ENCODE assay signal across 24 mouse cellular contexts in genomic region chr11:11804421-11804820, GRCm38 (mm10).
"Had no signal": no experiment of that assay in that cellular context is flagged by ENCODE, and none has a peak within 500 bp of the region (broad histone marks: within the 10 kb centered on the region; RNA-seq: fewer than 3 reads in every experiment).

No protein-coding gene starts in this region.

- DNase-seq: gastrocnemius, postnatal 14 days; gastrocnemius, postnatal 36 days; heart, adult 18-20 months; heart, postnatal 14 days; kidney, adult 18-20 months; kidney, adult 8-10 months; kidney, postnatal 10 days; kidney, postnatal 25 days; kidney, postnatal 4 days; liver had no signal

- H3K27ac ChIP-seq: heart, embryonic 13.5 days; heart, embryonic 15.5 days; hindbrain, embryonic 13.5 days; intestine, embryonic 15.5 days; layer of hippocampus, adult 2 months; left cerebral cortex, adult 2 months; limb, embryonic 10.5 days; limb, embryonic 12.5 days; liver, embryonic 15.5 days had no signal

- H3K9ac ChIP-seq: heart, embryonic 13.5 days; heart, embryonic 15.5 days; hindbrain, embryonic 13.5 days; intestine, embryonic 15.5 days; limb, embryonic 12.5 days; liver, embryonic 15.5 days had no signal

- H3K9me3 ChIP-seq: heart, embryonic 13.5 days; heart, embryonic 15.5 days; hindbrain, embryonic 13.5 days; intestine, embryonic 15.5 days; limb, embryonic 10.5 days; limb, embryonic 12.5 days; liver, embryonic 15.5 days had no signal

- ATAC-seq: hindbrain, embryonic 16.5 days; inflammation-experienced regulatory T-cells, adult 6 months; intestine, embryonic 15.5 days; intestine, postnatal 0 days had no signal

- H3K27me3 ChIP-seq: heart, embryonic 13.5 days; heart, embryonic 15.5 days; hindbrain, embryonic 13.5 days; intestine, embryonic 15.5 days; limb, embryonic 12.5 days; liver, embryonic 15.5 days had no signal

- H3K4me3 ChIP-seq: heart, embryonic 13.5 days; heart, embryonic 15.5 days; hindbrain, embryonic 13.5 days; intestine, embryonic 15.5 days; layer of hippocampus, adult 2 months; left cerebral cortex, adult 2 months; limb, embryonic 10.5 days; limb, embryonic 12.5 days; liver, embryonic 15.5 days had no signal

- H3K4me2 ChIP-seq: heart, embryonic 11.5 days; heart, embryonic 13.5 days; heart, embryonic 15.5 days; hindbrain, embryonic 13.5 days; intestine, embryonic 15.5 days; limb, embryonic 12.5 days; liver, embryonic 11.5 days; liver, embryonic 15.5 days had no signal
